Mouse (Mus musculus) adrenal gland, adult 18-20 months (tissue): ENCODE measurements around the gene Btbd9. TPM values are rescaled to one million over a fixed set of nuclear protein-coding genes. Genes with fewer than 3 reads are reported as not detected.

Source experiments
- DNase-seq, 2 experiments: peaks; one replicate each; pipeline ENCODE4 v3.0.0; 2021 to 2022; ENCODE audit warnings: low spot score in 2 of 2
- total RNA-seq, 2 experiments: library from RNA; stranded (reverse); gene quantifications; 1 replicate in 1 of 2; 2 replicates in 1 of 2; pipeline ENCODE4 v1.2.3; 2021

Gene Btbd9
- total RNA-seq, 2 experiments from 2014 or later = 52.2 to 81.3 TPM

DNA sequence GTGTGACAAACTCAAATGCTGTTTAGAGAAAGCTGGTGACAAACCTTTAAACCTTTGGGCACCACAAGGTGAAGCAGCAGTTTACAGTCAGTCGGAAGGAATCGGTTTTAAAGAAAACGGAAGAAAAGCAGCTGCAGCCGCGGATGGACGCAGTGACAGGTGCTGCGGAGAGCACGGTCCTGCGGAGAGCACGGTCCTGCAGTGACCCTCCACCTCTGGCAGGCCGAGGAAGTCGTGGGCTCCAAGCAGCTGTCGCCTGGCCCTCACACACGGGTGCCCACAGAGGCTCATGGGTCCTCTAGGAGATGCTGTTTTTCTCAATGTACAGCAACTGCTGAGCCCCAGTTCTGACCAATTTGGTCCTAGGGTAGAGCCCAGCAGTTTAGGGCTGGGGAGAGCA, 354.6 kb downstream of the Btbd9 start:
- DNase-seq = no peak

GRCm38 (mm10) chr17:30215741-30216140, 360.5 kb downstream of the Btbd9 start:
- DNase-seq = no peak

DNA sequence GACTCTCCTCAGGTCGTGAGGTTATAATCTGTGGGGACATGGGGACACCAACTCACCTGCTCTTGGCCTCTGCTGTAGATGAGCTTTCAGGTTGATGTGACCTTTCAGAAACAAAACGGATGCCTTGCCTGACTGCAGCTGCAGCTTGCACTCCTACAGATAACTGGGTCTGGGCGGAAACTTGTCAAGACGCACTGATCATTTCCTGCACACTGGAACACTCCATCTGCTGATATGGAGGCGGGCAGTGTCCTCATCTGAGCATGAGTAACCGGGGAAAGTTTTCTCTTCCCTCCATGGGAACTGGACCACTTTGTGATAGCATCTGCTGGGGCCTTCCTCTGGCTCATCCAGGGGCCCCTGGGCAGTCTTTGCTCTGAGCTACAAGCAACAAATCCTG, 361.9 kb downstream of the Btbd9 start:
- no peak for DNase-seq

- no peak for DNase-seq
Measured at GRCm38 (mm10) chr17:30213371-30213770, 362.9 kb downstream of the Btbd9 start.

DNA sequence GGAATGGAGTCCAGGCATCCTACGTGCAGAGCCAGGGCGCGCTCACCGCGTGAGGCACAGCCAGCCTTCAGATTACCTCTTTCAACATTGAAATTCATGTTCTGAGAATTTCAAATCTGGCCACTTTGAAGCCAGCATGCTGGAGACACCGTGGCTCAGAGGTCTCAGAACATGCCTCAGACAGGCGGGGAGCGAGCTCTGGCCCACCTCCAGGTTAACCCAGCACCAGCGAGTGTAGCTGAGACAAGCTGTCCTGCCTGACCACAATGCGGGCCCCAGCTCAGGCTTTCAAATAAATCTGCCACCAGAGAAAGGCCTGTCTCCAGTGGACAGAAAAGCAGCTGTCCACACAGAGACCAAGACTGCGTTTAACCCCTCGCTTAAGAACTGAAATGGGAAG, 363.6 kb downstream of the Btbd9 start:
- no peak for DNase-seq

GRCm38 (mm10) chr17:30210936-30211335, 365.4 kb downstream of the Btbd9 start:
- no peak for DNase-seq

GRCm38 (mm10) chr17:30210262-30210661, 366.0 kb downstream of the Btbd9 start:
- no peak for DNase-seq

- peak; percentile 59 to 72 for DNase-seq
Measured at GRCm38 (mm10) chr17:30205062-30205825, 371.0 kb downstream of the Btbd9 start.

- DNase-seq = no peak
Measured at GRCm38 (mm10) chr17:30200283-30200682, 376.0 kb downstream of the Btbd9 start.

DNA sequence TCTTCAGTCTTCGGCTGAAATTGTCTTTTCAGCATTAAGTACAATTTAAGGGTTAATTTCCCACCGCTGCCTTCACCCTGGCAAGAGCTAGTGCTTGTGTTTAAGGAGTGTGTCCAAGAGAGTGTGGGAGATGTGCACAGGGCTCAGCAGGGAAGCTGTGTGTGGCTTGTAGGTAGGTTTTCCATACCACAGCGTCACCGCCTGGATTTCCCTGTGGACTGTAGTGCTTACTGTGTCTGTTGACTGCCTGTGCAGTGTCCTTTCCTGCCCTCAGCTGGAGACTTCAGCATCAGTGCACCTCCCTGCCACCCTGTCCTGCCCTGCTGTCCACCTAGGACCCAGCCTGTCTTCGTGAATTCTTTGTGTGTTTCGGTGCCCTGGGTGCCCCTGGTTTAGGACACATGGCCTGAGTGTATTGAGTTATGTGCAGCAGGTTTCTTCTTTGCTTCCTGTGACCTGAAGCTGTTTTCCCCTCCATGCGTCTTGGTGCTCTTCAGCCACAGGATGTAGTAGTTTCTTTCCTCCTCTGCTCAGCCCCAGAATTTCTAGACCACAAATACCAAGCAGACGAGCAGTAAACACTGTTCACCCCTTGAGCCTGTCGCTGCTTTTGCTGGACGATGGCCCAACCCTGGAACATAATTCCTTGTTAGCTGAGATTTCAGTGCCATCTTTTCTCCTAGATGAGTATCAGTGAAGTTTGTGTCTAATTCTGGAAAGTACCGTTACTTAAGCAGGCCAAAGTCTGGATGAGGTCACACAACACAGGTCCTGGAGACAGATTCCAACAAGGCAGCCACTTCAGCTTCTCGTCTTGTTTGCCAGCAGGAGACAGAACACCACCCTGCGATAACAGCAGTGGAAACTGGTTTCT, 376.7 kb downstream of the Btbd9 start:
- no peak for DNase-seq

DNA sequence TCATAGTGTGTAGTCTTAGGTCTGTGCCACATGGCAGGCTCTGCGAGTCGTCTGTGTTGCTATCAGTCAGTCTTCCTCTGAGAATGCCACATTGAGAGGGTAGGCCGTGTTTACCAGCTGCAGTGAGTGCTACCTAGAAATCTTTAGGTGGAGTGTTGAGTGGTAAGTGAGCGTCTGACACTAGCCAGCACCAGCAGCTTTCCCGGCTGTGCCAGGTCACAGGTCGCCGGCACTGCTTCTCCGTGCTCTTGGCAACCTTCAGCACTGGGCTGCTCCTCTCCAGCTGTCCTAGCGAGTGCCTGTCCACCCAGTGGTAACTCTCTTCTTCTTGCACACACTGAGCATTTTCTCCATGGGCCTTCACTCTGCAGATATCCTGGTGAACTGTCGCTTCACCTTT, 377.9 kb downstream of the Btbd9 start:
- DNase-seq = peak in 1 of 2 experiments; percentile 22

DNA sequence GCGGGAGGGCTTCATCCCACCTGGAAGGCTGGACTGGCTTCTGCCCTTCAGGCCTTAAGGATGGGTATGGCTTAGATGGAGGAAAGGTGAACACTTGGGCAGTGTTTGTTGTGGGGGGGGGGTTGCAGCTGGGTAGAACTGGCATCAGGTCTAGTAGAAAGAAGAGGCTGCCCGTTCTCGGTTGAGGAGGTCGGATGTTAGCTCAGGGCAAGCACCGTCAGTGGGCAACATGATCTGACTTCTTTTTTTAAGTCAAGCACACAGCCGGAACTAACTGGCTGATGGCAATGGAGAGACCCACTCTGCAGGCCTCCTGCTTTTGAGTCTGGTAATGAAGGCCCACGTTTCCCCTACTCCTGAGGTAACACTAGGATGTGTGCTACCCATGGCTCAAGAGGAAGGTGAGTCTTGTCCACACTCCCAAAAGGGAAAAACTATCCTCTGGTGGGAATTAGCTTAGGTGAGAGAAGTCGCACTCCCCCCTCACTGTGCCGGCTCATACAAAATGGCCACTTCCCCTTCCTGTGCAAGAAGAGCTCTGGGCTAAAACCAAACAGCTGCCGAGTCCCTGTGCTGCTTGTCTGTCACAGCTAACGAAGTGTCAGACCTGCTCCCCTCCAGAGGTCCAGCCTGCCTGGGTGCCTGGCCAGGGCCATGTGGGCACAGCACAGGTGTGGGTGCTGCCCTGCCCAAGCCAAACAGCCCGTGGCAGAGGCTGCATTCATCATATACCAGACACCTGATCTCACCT, 378.8 kb downstream of the Btbd9 start:
- peak in 1 of 2 experiments; percentile 20 for DNase-seq

DNA sequence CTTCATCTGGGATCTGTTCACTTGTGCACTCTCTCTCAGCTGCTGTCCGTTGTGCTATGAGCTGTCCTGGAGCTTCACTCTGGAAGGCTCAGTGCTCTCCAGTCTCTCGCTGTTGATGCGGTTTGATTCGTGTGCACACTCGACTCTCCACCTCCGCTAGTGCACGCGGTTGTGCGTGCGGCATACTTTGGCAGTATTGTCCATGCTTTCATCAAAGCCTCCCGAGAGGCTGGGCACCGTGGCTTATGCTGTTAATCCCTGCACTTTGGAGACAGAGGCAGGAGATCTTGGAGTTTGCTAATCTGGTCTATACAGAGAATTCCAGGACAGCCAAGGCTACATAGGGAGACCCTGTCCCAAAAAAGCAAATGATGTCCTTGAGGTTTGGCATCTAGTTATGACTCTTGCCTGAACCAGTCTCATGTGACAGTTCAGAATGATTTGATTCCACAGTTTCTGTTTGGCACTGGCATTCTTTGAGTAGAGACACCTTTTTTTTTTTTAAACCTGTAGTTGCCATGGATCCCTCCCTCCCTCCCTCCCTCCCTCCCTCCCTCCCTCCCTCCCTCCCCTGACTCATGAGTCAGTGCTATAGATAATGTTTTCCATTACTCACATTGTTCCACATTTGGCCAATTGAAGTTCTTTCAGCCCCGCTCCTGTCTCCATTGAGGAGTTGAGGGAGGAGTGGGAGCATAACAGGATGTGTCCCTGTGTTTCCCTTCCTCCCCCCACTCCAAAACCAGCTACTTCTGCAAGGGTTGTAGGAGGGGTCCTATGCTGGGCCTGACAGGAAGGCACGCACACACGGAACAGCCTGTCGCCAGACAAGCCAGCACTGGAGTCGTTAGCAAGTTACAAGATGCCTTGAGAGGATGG, 379.6 kb downstream of the Btbd9 start:
- peak in 1 of 2 experiments; percentile 23 for DNase-seq

DNA sequence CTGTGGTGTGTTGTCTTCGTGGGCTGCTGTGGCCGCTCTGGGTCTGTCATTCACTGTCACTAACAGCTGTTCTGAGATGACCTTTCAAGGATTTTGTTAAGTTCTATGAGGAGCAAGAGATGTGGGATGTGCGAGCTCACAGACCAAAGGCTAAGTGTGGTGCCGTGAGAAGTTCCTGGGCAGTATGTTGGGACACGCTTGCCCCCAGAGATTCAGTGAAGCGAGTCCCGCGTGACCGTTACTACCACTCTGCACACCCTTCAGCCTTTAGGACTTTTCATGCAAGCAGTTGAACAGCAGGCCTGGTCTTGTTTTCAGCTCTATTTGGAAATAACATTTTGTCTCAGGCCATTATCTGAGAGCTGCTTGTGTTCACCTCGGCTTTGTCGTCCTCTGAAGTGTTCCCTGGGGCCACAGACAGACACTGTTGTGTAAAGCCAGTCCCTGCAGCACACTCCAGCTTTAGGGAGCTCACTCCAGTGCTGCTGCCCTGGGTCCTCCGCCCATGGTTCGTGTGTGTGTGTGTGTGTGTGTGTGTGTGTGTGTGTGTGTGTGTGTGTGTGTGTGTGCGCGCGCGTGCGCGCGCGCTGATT, 380.6 kb downstream of the Btbd9 start:
- DNase-seq = peak; percentile 7 to 19

DNA sequence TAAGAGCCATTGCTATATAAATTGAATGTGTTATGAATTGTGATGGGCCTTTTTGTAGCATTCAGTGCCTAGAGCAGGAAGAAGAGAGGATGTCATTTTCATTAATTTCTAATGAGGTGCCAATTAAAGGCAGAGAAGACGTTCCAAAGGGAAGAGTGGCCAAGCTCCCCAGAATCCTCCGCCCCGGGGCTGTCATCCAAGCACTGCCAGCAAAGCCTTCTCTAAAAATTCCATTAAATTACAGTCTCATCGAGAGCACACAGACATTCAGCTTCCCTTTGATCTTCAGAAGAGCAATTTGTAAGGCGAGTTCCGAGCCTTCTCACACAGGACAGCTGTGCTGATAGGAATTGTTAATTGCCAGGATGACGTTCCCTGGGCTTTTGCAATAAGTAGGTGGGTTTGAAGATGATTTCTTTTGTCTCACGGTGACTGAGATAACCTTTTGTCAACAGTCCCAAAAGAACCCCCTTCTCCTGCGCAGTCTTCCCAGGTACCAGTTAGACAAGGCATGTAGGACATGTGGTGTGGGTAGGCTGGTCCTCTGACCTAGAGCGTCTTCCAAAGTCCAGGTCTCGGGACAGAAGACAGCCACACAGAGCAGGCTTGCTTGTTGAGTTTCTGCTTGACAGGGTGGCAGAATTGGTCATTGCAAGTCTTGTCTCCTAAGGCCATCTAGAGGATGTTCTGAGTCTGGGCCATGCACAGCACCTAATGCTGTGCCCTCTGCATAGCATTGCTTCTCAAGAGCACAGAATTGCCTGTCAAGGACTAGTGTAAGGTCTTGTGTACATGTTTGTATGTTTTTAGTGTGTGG, 381.5 kb downstream of the Btbd9 start:
- peak; percentile 14 to 17 for DNase-seq

- peak; percentile 20 to 25 for DNase-seq
Measured at GRCm38 (mm10) chr17:30194091-30194490, 382.2 kb downstream of the Btbd9 start.

DNA sequence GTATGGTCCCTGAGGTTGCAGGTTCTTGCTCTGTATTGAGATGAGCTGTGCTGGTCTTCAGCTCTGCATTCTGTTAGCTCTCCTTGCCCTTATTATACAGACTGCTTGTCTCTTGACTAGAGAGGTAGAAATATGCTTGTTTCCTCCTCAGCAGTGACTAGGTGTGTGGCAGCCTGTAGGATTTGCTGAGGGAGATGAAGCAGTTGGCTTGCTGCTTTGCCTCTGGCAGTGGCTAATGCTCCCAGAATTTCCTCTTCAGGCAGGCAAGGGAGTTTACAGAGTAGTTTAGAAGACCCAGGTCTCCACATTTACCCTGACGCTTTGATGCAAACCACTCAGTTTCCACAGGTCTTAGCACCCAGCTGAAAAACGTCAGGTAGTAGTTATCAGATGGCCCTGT, 382.7 kb downstream of the Btbd9 start:
- DNase-seq = no peak

GRCm38 (mm10) chr17:30192416-30193005, 383.8 kb downstream of the Btbd9 start:
- peak in 1 of 2 experiments; percentile 17 for DNase-seq
